Mouse (Mus musculus) c-Kit-negative CD71-positive TER-119-positive erythroid progenitor cells, embryonic 14.5 days (primary cell): ENCODE results near the gene Methig1.
A peak's percentile ranks its signal among the peaks of the same experiment; 100 is the strongest.
"Not testable (repeated sequence)": the region's sequence is repeated elsewhere in the genome, so short reads cannot be mapped to it uniquely, and the experiment has no call there.

Source experiments
- DNase-seq: peaks from one replicate; pipeline ENCODE4 v3.0.0-alpha.2; 2013; ENCODE audit warnings: low read depth, low spot score

The Methig1 gene

DNA sequence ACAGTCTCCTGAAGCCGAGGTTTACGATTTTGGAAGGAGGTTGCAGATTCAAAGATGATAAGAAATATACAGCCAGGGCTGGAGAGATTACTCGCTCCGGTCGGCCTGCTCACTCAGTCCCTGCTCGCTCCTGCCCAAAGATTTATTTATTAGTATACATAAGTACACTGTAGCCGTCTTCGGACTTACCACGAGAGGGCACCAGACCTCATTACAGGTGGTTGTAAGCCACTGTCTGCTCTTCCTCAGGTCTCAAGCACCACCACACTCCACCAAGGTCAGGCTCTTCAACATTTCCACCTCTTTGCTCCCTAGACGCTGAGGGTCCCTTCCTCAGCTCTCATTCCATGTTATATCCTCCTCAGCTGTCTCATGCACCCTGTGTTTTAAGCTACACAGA lies 15.1 kb upstream of the Methig1 start:
- DNase-seq, result not testable (repeated sequence)

DNA sequence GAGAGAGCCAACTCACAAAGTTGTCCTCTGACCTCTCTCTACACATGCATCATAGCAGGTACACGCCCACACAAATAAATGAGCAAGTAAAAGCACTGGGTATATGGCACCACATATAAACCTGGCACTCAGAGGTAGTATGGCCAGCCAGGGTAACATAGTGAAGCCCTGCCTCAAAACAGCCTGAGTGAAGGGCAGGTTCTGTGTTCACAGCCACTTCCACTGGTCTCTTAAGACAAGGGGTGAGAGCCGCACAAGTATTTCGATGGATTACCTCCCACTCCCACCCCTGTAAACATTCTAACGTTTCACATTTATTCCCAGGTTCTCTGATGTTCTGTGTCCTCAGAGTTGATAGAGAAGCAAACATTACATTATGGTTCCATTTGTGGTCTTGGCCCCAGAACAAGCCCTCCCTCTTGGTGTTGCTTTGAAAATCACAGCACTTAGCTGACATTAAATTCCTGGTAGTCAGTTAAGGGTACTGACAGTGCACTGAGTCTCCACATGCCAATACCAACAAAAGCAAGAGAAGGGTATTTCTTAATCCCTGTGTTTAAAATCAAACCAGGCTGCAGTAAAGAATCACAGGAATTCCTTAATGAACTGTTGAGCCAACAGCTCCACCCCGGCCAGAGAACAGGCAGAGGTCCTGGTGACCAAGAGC lies 11.5 kb upstream of the Methig1 start:
- not testable (repeated sequence) for DNase-seq

DNA sequence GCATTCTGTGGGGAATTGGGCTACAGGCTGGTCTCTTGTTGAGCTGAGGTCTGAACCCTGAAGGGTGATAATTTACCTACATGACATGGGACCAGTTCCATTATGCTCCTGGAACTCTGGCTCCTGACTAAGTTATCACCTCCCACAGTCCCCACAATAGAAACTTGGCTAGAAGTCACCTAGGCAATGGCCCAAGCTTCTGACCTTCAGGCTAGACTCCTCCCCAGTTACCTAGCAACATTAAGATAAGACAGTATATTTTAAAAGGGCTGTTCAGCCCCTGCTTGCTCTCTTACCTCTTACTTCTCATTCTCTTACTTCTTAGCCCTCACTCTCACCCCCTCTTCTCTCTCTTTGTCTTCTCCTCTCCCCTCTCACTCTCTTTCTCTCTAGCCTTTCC lies 7.5 kb upstream of the Methig1 start:
- DNase-seq, result no peak

DNA sequence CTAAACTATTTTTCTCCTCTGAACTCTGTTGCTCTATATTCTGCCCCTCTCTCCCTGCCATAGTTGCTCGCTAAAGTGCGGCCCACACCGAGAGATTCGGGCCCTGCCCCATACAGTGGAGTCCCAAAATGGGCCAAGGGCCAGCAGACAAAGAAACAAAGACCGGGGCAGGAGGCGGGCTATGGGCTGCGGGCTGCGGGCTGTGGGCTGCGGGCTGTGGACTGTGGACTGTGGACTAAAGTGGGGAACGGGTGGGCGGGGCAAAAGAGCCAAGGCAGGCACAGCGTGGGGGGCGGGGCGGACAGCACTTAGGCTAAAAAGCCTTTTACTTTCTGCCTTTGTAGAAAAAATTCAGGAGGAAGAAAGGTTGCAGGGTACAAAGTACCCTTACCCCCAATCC lies 6.2 kb upstream of the Methig1 start:
- no peak for DNase-seq

DNA sequence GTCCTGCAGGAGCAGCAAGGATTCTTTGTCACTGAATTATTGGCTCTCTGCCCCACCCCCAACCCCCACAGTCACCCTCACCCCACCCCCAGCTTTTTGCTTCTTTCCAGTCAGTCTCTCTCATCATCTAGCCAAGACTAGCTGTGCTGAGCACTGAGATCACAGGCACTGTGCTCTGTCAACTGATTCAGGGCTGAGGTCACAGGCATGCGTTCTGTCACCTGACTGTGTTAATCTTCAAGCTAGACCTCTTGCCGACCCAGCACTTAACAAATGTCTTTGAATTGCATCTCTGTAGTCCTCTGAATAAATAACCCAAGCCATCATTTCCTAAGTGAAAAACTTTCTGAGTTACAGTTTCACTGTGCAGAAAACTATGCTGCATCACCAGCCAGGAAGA lies 3.5 kb upstream of the Methig1 start:
- DNase-seq, result no peak

DNA sequence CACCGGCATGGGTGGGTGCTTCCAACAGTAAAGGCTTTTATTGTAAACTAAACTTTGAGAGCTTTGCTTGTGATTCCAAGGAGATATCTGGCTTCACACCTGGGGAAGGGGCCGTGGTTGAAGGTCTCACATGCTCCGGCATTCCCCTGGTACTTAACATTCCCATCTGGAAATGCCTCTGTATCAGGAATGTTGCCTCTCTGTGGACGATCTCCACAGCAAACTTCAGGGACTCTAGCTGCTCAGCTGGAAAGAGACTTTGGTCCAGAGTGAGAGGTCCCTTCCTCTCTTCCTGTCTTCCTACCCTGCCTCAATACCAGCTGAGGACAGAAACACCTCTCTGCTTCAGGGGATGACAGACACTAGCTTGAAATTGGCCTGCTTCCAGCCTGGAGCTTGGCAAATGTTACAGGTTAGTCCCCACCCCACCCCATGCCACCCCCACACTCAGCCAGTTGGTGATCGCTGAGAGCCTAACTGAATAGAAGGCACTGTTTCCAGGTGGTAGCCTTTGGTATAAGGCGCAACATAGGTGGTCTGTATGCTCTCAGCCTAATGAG lies 1.4 kb upstream of the Methig1 start:
- DNase-seq, result no peak

DNA sequence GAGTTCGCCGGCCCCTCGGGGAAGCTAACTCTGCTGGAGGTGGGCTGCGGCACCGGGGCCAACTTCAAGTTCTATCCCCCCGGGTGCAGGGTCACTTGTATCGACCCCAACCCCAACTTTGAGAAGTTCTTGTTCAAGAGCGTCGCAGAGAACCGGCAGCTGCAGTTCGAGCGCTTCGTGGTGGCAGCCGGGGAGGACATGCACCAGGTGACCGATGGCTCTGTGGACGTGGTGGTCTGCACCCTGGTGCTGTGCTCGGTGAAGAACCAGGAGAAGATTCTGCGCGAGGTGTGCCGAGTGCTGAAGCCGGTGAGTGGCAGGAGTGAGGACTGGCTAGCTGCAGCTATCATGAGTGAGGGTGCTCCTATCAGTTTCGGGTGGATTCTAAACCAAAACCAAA lies 450 bp downstream of the Methig1 start:
- DNase-seq, result not testable (repeated sequence)

DNA sequence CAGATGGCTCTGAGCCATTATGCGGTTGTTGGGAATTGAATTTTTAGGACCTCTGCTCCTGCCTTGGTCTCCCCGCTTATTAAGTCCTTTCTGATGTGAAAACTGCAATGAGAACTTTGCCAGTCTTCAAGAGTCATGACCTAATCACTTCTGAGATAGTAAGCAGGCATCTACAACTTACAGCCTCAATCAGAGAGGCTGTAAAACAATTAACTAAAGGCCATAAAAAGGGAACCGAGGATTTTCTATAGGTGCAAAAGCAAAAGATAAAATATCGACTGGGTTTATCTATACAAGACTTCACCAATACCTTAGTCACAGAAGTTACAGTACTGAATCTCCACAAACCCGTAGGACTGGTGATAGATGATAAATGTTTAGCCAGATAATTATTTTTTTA lies 2.9 kb downstream of the Methig1 start:
- DNase-seq, result no peak

DNA sequence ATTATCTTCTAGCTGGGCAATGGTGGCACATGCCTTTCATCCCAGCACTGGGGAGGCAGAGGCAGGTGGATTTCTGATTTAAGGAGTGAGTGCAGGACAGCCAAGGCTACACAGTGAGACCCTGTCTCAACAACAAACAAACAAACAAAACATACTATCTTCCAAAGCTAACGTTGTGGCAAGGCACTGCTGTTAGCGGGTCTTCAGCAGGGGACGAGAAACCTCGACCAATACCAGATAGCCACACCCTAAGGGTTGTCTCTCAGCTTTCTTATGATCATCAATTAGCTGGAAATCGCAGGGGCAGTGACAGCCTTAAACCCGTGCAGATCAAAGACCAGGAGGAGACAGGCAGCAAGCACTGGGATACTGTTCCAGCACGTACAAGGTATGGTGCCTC lies 11.3 kb downstream of the Methig1 start, which contains the start of gene Higd1c:
Gene Higd1c (plus strand): TSS at position 301 of the 400 bp plus-strand sequence.
- DNase-seq, result no peak

DNA sequence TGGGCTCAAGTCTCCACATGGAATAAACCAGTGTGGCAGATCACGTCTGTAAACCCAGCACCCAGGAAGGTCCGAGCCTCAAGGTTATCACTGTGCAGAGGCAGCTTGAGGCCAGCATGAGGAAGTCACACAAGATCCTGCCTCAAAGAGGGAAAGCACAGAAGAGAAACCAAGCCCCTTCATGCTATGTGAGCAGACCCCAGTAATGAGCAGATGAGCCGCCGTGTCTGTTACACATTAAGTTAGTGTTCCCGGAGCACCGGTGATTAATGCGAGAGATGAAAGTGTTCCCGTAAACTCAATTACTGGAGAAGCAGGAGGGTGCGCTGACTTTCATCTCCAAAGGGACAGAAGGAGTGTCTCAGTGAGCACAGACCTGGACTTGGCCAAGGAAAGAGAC lies 13.0 kb downstream of the Methig1 start:
- DNase-seq, result not testable (repeated sequence)

DNA sequence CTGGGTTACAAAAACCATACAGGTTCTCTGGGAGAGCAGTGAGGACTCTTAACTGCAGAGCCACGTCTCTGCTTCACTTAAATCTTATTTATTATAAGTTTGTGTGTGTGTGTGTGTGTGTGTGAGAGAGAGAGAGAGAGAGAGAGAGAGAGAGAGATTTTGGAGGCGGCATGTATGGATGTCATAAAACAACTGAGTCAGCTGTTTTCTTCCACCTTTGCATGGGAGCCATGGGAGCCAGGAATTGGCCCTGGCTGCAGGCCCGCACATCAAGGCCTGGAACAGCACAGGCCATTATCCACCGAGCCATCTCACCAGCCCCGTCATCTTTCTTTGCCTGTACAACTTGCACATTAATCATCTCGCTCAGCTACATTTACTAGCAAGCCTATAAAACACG lies 14.2 kb downstream of the Methig1 start:
- no peak for DNase-seq

DNA sequence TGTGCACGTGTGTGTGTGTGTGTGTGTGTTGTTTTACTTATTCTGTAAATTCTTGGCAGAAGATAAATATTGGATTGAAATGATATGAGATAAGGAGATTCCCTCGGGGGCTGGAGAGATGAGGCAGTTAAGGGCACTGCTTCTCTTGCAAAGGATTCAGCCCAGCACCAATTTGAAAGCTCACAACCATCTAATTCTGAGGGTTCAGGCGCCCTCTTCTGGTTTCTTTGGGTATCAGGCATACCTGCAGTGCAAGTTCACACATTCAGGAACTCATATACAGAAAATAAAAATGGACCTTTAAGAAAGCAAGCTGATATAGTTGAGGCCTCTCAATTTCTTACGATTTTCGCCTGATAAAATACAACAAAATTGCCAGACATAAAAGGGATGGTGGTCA lies 22.1 kb downstream of the Methig1 start:
- peak; percentile 38 for DNase-seq

DNA sequence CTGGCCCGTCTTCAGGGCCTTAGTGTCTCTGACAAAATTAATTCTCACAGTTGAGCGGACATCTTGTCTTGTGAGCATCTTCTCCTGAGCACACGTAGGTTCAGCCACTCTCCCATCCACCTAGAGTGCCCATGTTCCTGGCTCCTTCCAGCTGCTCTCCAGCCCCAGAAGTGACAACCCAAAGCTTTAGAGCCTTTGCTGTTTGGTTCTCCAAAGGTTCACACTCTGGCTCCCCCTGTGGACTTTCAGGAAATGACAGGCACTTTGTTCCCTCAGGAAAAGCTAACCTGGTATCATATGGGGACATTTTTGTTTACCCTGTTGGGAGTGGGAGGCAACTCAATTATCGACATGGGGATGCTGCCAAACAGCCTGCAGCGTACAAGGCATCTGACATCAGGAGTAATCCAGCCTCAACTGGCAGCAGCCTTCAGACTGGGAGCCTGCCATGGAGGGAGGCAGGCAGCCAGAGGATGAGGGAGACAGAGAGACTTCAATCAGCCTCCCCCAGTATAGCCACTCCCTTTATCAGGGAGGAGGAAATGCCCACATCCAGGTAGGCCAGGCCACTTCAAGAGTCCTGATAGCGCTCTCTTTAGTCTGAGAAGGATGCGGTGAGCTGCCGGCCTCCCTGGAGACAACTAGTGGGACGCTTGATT lies 25.0 kb downstream of the Methig1 start:
- not testable (repeated sequence) for DNase-seq

DNA sequence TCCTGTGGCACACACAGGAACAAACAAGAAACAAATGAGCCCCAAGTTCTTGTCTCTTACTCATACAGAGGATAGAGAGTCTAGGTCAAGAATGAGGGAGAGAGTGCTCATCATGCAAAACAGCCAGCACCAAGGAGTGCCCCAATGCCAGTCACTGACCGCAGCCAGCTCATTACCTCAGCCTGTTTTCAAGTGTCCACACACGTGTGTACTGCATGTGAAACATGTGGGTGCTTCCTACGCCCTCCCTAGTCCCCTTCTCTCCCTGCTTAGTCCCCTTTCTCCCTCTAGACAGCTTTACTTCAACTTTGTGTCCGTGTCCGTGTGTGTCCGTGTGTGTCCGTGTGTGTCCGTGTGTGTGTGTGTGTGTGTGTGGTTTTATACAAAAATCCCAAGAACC lies 26.7 kb downstream of the Methig1 start:
- DNase-seq, result no peak

DNA sequence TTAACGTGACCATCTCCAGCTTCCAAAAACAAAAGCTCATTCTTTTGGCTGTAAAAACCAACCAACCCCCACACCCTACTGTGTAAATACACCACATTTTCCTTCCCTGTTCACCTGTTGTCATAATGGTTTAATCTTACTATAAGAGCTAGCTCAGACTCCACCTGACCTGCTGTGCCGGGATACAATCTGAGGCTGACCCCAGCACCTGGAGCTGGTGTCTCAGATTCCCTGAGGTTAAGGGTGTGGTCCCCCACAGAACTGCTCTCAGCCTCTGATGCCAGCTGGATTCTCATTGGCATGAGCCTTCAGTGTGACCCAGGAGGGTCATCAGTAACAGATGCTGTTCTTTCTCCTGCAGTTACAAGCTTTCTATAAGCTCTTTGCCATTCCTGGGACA lies 27.2 kb downstream of the Methig1 start:
- no peak for DNase-seq

DNA sequence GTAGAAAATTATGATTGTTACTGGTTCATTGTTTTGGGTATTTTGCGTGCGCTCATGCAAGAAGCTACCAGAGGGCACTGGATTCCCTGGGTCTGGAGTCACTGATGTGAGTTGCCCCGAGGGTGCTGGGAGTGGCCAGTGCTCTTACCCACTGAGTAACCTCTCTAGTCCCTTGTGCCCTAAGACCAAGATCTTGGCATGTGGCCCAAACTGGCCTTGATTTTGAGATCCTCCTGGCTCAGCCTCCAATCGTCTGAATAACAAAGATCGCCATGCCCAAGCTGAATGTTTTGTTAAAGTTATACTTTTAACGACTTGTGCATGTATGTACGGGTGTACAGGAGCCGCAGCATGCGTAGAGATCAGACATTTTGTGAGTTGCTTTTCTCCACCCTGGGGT lies 32.8 kb downstream of the Methig1 start:
- DNase-seq, result no peak

DNA sequence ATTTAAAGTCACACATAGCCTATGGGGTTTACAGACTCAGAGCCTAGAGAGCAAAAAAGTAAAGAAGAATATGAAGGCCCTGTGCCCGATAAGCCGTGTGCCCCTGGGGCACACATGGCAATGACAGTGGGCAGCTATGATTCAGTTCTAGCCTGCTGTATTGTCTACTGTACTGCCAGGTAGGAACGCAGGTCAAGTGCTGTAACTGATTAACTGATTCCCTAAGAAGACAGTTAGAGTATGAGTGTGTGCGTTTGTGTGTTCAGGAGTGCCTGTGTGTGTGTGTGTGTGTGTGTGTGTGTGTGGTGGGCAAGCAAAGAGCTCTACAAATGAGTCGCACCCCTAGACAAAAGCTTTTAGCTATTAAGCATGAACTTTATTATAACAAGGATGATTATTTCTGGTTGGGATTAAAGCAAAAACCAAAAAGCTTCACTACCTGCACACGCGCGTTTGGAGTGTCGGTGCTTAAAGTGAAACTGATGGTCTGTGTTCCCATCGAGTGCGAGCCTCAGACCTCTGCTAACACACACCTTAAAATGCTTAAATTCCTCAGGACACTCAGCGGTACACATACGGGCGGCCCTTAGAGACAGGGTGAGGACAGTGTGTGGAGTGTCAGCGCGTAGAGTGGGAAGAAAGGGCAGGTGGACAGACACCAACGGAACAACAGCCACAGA lies 34.7 kb downstream of the Methig1 start:
- DNase-seq, result no peak

DNA sequence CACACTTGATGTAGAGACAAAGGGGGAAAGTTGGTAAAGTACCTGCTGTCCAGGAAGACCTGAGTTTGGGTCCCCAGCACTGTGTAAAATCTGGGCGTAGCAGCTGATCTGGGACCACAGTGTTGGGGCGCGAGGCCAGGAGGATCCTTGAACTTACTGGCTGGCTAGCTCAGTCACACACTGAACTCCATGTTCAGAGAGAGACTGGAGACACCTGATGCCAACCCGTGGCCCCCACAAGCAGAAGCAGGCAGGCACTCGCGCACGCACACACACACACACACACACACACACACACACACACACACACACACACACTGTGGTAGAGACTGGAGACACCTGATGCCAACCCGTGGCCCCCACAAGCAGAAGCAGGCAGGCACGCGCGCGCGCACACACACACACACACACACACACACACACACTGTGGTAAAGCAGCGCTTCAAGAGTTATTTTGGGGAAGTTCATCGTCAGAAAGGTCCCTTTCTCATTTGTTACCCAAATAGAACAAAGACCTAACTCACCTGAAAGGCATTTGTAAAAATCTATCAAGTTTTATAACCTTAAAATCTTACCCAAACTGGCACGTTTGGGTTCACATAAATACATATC lies 35.4 kb downstream of the Methig1 start:
- DNase-seq, result no peak

DNA sequence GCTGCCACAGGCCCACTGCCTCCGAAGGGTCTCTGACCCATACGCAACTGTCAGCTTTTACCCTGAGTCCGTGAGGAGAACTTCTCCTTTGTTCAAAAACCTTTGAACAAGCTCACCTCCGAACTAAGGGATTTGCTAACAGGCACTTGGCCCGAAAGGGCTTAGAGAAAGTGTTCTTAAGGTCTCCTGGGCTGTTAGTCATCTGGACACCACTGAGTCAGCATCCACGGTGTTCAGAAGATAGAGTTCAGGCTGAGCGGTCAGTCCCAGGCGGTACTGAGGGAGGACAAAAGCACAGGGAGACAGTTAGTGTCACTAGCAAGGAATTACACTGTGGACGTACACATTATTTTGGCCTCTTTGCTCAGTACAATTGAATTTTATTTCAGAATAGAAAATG lies 35.9 kb downstream of the Methig1 start:
- DNase-seq, result no peak

DNA sequence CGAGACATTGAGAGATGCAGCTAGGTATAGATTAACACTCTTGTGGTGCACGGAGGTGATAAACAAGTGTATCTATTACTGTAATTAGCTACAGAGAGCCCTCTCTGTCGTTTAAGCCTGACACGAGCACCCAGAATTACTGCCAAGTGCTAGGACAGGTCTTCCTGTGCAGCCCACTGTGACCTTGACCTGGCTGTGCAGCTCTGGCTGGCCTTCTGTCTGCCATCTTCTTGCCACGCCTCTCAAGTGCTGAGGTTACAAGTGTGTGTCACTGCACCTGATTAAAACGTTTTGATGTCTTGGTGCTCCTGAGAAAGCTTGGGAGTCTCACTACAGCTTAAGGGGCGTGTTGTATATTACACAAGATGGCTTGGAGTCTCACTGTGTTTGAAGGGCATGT lies 38.1 kb downstream of the Methig1 start:
- no peak for DNase-seq

DNA sequence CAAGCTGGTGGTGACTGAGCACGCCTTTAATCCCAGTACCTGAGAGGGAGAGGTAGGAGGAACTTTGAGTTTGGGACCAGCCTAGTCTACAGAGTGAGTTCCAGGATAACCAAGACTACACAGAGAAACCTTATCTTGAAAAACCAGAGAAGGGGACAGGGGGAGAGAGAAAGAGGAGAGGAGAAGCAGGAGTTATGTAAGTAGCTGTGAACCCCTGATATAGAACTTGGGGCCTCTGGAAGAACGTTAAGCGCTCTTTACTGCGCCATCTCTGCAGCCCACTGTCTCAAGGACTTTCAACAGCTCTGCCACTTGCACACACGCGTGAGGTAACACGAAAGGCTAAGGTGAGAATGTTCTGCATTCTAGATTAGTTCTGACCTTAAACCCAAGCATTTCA lies 38.6 kb downstream of the Methig1 start:
- DNase-seq, result no peak

DNA sequence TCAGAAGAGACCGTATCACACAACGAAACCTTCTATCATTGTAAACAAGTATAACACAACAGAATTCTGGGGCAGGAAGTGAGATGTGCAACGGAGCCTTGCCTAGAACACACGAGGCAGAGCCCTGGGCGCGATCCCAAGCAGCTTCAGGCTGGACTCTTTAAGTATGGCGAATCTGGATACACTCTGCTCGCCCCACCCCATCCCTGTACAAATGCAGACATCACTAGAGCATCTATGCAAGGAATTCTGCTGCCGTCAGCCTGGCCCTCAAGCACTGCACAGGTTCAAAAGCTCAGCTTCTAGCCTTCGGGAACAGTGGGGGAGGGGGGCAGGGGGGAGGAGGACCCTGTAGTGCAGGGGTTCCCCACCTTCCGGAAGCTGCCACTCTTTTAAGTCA lies 40.1 kb downstream of the Methig1 start:
- no peak for DNase-seq
